Mouse (Mus musculus): ENCODE results near the gene Tex48.

- TF ChIP-seq GATA1 (IDR thresholded peaks at IDR 0.05; ENCODE audit: low read length) (no peak), TAL1 (IDR thresholded peaks at IDR 0.05; ENCODE audit: low read length) (no peak)
These were observed 21.0 kb downstream of the Tex48 start for GRCm38 (mm10) chr4:63601263-63601662.

Measured in erythroblast, embryonic 14.5 days (primary cell).